Mouse (Mus musculus) gastrocnemius, postnatal 36 days (tissue): ENCODE data around the gene Gm10491. TPM values are rescaled to one million over a fixed set of nuclear protein-coding genes. Genes with fewer than 3 reads are reported as not detected.
A peak's percentile ranks its signal among the peaks of the same experiment; 100 is the strongest.
"Not testable (repeated sequence)": the region's sequence is repeated elsewhere in the genome, so short reads cannot be mapped to it uniquely, and the experiment has no call there.

Source experiments
- DNase-seq, 2 experiments: peaks; one replicate each; pipeline ENCODE4 v3.0.0; 2022
- intact Hi-C: fragments of 180-260 bp; cut with DNase I; formaldehyde crosslinking; loops from one replicate; pipeline ENCODE4 v1.15.1; 2025
- long read RNA-seq, 2 experiments: library from polyadenylated mRNA; stranded (forward); transcript quantifications; one replicate each; pipeline ENCODE4 v2.0.0; 2021
- total RNA-seq, 2 experiments: library from RNA; stranded (reverse); gene quantifications; 2 replicates each; pipeline ENCODE4 v1.2.3; 2021

Gene Gm10491
- total RNA-seq = not detected
- long read RNA-seq, experiment 1 = 0 reads
- long read RNA-seq, experiment 2 = 0 reads

DNA sequence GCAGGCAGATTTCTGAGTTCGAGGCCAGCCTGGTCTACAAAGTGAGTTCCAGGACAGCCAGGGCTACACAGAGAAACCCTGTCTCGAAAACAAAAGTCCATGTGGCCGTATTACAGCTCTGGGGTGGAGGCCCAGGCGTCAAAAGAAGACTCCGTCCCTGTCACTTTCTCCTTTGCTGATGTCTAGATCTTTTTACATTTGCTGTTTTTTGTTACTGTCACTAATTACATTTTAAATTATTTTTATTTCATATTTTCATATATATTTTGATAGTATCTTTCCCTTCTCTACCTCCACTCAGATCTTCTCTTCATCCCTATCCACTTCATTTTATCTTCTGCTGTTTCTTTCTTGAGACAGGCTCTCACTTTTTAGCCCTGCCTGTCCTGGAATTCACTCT lies at the start of gene Gm10491:
Gm10491 (minus strand) TSS at position 101 of the 400 bp plus-strand sequence.
- intact Hi-C loops = no loop called here
- no peak for DNase-seq

DNA sequence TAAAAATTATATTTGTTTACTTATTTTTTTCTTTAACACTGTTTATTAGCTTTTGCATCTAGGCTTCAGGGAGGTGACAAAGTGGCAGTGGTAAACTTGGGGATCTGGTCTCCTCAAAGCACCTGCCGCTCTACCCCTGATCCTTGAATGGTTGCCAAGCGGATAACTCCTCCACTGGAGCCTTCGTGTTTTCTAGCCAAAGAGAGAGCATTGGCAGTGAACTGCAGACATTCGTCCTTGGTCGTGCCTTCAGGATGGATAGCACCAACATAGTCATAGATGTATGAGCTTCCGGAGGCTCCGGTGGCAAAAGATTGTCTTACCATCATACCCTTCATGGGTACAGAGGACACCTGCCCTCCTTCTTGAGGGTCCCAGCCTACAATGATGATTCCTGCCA lies 42.5 kb upstream of the Gm10491 start:
- no peak for DNase-seq
- intact Hi-C loops = no loop called here

DNA sequence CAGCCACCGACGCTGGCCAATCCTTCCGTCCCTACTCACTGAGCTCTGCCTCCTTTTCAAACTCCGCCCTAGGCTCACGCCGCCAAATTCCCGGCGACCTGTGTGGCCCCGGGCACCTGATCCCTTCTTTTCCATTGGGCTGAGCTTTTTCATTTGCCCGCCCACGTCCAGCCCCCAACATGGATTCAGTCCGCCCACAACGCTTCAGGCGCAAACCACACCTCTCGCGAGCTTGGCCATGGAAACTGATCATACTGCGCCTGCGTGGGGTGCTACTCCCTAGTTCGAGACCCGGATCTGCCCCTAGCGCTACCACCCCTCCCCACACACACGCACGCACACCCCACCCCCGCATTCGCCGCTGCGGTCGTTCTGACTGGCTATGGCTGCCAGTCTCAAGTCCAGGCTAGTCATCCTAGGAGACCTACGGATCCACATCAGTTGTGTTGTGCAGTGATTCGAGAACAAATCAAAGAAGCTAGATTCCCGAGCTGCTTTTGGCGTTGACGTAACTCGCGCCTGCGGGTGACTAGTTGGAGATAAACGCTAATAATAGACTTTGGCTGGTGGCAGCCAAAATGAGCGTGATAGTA lies 40.4 kb upstream of the Gm10491 start:
- intact Hi-C loops = no loop called here
- peak; percentile 86 to 90 for DNase-seq

DNA sequence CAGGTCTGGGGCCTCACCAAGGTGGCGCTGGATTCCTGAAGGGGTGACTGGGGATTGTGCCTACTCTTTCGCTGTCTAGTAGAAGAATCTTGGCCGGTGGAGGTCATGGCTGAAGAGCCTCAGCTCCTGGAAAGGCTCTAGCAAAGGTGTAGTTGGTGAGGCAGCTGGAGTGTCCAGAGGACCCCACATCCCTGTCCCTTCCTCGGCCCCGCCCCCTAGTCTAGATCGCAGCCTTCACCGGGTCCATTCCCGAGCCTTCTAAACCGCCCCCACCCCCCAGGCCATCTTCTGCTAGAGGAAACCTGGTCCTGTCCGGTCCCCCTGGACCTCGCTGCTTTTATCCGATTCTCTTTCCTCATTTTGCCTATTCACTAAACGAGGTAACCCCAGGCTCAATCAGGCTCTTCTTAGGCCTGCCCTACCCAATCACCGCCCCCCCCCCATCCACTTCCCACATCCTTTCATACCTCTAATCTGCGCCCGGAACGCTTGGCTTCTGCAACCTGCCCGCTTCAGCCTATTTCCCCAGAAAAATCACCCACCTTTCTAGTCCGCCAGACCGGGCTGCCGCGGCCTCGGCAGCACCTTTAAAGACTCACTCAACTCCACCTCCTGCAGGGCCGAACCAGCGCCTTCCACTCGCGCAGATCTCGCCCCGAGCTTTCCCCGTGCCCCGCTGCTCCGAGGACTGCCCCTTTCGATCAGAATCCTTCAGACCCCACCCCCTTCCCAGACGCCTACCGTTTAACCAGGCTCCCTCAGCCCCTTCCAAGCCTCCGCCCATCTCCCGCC lies 39.7 kb upstream of the Gm10491 start, which contains the start of gene Hdac6:
Hdac6 (minus strand) TSS at position 782 of the 792 bp plus-strand sequence.
- DNase-seq = no peak
- intact Hi-C loops = no loop called here

DNA sequence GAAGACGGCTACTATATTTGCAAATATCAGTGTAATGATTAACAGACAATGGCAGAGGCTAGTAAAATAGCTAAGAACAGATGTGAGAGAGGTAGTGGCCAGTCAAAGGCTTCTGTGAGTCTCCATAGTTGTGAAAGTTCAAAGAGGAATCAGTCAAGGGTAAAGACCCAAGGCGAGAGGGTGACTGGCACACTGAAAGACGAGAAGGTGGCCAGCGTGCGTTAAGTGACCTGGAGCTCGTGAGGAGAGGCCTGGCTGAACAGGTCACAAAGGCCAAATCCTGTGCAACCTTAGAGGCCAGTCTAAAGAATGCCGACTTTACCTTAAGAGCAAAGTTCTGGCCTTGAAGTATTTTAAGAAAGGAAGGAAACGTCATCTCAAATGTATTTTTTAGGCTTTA lies 38.0 kb upstream of the Gm10491 start:
- intact Hi-C loops = no loop called here

DNA sequence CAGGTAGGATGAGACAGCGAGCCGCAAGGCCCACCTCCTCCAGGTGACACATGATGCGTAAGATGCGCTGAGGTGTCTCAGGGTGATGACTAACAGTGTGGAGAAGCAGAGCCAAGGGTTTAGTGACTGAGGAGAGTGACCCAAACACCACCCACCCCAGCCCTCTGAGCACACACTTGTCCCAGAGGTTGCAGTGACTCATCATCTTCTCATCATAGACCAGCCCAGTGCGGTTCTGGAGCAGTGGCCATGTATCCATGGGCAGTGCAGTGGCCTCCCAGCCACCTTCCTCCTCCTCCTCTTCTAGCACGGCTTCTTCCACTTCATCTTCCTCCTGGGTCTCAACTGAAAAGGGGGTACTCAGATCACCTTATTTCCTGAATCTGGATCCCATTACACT lies 30.0 kb upstream of the Gm10491 start:
- DNase-seq = no peak
- intact Hi-C loops = no loop called here

More for the DNA sequence above, 38.0 kb upstream of the Gm10491 start:
- no peak for DNase-seq

DNA sequence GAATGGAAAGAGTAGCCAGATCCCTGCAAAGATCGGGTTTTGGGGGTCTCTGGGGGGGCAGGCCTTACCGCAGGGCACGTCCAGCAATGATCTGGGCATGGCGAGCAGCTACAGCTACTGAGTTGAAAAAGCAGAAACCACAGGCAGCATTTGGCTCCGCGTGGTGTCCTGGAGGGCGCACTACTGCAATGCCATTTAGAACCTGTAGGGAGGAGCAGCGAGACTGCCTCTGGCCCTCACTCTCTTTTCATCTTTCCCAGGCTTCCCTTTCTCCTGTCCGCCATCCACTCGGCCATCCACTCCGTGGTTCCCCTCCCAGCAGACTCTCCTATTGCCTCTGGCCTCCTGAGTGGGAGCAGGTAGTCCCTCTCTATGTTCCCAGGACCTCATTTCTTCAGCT lies 29.2 kb upstream of the Gm10491 start:
- no peak for DNase-seq

DNA sequence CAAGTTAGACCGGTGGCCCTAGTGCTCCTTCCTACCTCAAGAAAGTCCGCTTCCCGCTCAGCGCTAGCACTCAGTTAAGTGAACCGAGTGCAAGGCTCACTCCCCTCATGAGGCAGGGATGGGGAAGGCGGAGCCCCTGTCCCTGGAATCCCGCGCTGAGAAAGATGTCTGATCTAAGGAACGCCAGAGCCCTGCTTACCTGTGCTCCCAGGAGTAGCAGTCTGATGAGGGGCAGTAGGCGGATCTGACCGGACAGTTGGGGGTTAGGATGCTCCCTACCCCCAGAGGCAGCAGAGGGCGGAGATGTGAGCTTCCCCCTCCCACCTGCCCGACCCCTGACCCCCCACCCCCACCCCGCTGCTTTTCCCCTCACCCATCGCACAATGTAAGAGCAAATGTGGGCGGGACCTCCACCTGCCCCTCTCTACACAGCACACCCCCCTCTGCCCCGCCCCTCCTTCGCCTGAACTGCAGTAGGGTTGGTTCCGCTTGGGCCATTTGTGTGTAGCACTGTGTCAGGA lies 20.7 kb upstream of the Gm10491 start, which contains the start of gene Eras:
Eras (minus strand) TSS at position 338 of the 521 bp plus-strand sequence.
- intact Hi-C loops = no loop called here
- DNase-seq = no peak

More for the DNA sequence above, 29.2 kb upstream of the Gm10491 start:
- intact Hi-C loops = no loop called here

DNA sequence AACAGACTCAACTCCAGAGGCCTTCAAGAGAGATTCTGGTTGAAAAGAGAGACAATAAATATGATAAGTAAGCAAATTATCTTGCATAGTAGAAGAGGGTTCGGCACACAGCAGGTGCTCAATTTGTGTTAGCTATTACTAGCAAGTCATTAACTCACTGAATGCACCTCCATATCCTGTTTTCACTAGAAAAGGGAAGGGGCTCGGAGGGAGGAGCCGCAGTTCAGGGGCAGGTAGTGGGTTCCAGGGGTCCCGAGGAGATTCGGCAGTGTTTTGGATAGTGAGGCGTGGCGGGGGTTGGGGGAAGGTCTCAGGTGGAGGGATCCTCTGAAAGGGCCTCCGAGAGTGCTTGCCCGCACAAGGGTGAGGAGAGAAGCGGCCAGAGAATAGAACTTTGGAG lies 19.5 kb upstream of the Gm10491 start:
- intact Hi-C loops = no loop called here
- DNase-seq = no peak

DNA sequence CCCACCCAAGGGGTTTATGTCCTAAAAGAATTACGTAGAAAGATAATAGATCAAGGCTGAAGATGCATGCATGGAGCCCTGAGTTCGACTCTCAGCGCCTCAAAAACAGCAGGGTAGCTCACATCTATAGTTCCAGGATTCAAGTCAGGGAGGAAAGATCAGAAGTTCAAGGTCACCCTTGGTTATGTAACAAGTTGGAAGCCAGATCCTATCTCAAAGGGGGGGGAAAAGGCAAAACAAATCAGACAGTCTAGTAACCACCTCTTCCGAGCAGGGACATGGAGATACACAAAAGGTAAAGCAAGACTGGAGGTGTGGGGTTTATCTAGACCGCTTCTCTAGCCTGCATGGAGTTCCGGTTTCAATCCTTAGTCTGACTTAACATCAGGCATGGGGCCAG lies 18.6 kb upstream of the Gm10491 start:
- no peak for DNase-seq
- intact Hi-C loops = no loop called here

DNA sequence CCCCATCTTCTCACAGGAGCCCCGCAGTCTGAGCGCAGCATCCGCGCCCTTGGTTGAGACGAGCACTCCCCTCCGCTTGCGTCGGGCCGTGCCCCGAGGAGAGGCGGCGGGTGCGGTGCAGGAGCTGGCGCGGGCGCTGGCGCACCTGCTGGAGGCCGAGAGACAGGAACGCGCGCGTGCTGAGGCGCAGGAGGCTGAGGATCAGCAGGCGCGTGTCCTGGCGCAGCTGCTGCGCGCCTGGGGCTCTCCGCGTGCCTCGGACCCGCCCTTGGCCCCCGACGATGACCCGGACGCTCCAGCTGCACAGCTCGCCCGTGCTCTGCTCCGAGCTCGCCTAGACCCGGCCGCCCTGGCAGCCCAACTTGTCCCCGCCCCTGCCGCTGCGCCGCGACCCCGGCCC lies 14.4 kb upstream of the Gm10491 start:
- intact Hi-C loops = no loop called here
- DNase-seq = no peak

DNA sequence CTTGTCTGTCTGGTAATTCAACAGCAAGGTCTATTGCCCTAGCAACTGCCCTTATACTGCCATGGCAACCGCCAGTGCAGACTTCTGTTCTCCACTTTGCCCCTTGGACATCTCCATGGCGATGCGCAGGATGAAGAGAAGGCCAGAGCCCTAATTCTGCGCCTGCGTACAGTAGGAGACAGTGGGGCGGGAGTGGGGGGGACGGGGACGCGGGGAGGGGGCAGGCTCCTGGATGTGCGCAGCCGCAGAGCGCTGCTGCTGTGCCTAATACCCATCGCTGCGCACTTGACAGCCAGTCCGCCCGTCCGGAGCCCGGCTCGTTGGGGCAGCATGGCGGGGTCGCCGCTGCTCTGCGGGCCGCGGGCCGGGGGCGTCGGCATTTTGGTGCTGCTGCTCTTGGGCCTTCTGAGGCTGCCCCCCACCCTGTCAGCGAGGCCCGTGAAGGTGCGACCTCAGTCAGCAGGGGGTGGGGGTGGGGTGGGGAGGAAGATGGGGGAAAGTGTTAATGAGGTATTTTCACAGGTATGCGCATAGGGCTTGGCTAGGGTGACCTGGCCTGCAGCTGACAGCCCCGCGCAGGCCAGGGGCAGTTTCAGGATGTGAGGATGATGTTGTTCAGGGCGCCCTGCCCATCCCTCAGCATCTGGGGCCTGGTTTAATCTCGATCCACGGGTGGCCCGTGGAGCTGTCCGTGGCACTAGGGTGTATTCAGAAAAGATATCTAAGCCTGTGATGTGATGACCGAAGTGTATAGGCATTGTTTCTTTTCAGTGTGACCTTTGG lies 12.2 kb upstream of the Gm10491 start, which contains the start of gene Pcsk1n:
Pcsk1n (plus strand) TSS at position 222 of the 783 bp plus-strand sequence.
- intact Hi-C loops = no loop called here
- DNase-seq = no peak

DNA sequence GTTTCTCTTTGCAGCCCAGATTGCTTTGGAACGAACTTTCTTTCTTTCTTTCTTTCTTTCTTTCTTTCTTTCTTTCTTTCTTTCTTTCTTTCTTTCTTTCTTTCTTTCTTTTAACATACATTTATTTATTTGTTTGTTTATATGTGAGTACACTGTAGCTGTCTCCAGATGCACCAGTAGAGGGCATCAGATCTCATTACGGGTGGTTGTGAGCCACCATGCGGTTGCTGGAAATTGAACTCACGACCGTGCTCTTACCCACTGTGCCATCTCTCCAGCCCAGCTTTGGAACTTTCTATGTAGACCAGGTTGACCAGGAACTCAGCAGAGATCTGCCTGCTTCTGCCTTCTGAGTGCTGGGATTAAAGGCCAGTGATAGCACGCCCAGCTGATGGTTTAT lies 10.3 kb upstream of the Gm10491 start:
- DNase-seq, intact Hi-C loops: not testable (repeated sequence)

DNA sequence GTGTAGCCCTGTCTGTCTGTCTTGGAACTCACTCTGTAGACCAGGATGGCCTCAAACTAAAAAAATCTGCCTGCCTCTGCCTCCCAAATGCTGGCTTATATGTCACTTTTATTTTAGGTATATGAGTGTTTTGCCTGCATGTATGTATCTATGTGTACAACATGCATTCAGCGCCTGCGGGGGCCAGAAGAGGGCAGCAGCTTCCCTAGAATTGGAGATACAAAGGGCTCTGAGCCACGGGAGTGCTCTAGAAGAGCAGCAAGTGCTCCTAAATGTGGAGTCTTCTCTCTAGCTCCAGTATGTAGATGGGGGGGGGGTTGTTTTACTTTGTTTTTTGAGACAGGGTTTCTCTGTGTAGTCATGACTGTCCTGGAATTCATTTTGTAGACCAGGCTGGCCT lies 8.0 kb upstream of the Gm10491 start:
- DNase-seq, intact Hi-C loops: not testable (repeated sequence)

DNA sequence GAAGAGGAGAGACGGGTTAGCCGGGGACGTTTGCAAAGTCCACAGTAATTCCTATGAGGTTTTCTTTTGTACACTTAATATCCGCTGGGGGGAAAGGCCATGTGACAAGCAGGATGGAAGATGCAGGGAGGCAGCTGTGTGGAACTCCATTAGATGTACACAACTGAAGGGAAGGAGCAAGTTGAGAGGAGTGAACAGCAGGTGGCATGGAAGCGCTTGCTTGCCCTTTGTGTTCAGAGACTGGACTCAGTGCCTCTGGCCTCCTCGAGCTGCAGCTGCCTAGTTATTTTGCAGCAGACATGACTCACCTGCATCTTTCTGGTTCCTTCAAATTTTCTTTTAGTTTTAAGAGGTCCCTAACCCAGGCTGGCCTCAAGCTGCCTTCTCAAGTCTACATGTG lies 2.8 kb upstream of the Gm10491 start:
- no peak for DNase-seq
- intact Hi-C loops = loop anchor here (5.0 kb wide), 1 partner anchor 107 kb away; the partner anchor contains the start of gene Glod5

DNA sequence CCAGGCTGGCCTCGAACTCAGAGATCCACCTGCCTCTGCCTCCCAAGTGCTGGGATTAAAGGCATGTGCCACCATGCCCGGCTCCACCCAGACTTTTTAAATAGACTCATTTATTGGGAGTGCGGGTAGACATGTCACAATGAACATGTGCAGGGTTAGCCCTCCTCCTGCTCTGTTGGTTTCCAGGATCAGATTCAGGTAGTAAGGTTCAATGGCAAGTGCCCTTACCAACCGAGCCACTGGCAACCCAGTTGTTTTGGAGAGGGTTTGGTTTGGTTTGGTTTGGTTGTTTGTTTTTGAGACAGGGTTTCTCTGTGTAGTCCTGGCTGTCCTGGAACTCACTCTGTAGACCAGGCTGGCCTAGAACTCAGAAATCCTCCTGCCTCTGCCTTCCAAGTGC lies 1.6 kb upstream of the Gm10491 start, which contains the start of gene Gm10490:
Gm10490 (plus strand) TSS at position 301 of the 400 bp plus-strand sequence.
- DNase-seq, intact Hi-C loops: not testable (repeated sequence)

DNA sequence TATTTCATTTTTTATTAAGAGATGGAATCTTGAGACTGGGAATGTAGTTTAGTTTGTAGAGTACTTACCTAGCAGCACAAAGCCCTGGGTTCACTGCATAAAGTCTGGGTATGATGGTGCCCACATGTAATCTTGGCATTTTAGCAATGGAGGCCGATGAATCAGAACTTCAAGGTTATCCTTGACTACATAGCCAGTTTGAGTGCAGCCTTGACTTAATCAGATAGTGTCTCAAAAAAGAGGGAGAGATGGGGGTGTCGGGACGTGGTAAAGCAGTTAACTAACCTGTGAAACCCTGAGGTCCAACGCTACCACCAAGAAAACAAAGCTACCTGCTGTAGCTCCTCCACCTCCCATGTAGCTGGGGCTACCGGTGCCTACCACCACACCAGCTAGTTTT lies 3.2 kb downstream of the Gm10491 start:
- no peak for DNase-seq
- intact Hi-C loops = no loop called here

DNA sequence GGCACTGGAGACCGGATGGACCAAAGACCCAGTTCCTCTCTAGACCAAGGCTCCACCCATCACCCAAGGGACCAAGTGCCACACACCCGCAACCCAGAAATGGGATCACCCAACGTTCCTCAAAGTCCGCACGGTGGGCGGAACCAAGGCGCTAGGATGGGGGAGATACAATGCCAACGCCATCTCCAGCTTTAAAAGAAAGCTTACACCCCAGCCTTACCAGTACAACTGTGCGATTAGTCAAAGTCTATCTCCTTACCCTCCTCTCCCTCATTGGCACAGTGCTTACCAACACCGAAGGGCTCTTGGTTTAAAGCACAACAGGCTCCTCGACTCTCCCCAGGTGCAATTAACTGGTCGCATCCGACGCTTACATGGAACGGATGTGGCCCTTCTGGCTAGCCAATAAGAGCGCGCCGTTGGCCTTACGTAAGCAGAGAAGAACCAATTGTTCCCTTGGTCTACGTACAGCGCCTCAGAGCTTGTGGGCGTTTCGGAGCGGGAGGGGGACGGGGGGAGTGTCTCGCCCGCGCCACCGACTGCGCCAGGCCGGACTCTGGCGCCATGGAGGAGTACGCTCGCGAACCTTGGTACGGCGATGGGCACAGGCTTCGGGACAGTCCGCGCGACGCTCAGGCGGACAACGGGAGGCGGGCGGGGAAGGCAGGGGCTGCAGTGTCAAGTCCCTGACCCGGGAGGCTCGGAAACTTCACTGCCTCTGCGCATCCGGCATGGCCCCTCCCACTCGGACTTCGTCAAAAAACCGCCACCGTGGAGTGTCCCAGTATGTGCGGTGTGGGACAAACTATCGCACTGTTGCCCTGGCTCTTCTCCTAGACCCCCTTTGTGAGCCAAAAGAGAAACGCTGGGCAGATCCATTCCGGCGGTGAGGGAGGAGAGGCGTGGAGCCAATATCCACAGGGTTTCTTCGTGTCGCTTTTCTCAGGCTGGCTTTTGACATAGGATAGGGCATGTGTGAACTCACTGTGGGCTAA lies 8.5 kb downstream of the Gm10491 start, which contains the start of the genes Pqbp1 and Timm17b:
Pqbp1 (minus strand) TSS at position 390 of the 995 bp plus-strand sequence.
Timm17b (plus strand) TSS at position 478 of the 995 bp plus-strand sequence.
- peak; percentile 65 to 80 for DNase-seq
- intact Hi-C loops = no loop called here

DNA sequence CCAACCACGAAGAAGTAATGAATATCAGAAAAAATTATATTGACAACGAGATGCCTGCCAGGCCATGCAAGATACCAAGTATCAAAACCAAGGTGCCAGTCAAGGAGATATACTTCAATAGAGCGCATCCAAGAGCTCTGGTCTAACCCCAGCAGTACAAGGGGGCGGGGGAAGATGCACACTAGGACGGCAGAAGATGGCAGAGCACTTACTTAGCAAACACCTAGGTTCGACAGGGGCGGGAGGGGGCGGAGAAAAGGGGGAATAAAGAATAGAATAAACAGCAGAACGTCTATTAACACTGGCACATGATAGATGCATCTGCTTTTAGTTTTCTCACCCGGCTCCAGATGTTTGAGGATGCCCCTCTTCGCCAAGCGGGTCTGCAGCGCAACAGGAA lies 9.4 kb downstream of the Gm10491 start:
- DNase-seq = no peak
- intact Hi-C loops = no loop called here
